Mouse (Mus musculus) MEL (cell line): ENCODE measurements around the gene Clstn3. TPM values are rescaled to one million over a fixed set of nuclear protein-coding genes. Genes with fewer than 3 reads are reported as not detected.

Experiments used
- DNase-seq: peaks from one replicate; pipeline ENCODE4 v3.0.0; 2011; ENCODE audit warnings: low read depth, low spot score
- H3K27ac ChIP-seq: 2 replicates; pipeline ENCODE4 v1.5.1; 2012; ENCODE audit warnings: low read depth, mild to moderate bottlenecking, control low read depth, low read length, moderate library complexity; ENCODE audit not compliant: control insufficient read depth
- H3K27me3 ChIP-seq, 2 experiments: fragments of 150-350 bp in 1 of 2; sonication (generic) in 1 of 2; 2 replicates each; pipeline ENCODE4 v1.6.1; 2012; ENCODE audit warnings: low read length in 2 of 2, mild to moderate bottlenecking in 2 of 2, improper control_type of control experiment in 1 of 2, moderate library complexity in 1 of 2; ENCODE audit not compliant: insufficient read depth in 2 of 2, control insufficient read depth in 1 of 2
- H3K36me3 ChIP-seq, 2 experiments: 2 replicates each; pipeline ENCODE4 v1.6.1; 2012 to 2014; ENCODE audit warnings: low read length in 2 of 2, improper control_type of control experiment in 1 of 2, inconsistent platforms in 1 of 2, mild to moderate bottlenecking in 1 of 2; ENCODE audit not compliant: insufficient read depth in 2 of 2, control insufficient read depth in 1 of 2
- H3K4me1 ChIP-seq, 2 experiments: fragments of 150-350 bp in 1 of 2; sonication (generic) in 1 of 2; 2 replicates each; pipeline ENCODE4 v1.6.1; 2012; ENCODE audit warnings: low read length in 2 of 2, improper control_type of control experiment in 1 of 2, mild to moderate bottlenecking in 1 of 2; ENCODE audit not compliant: insufficient read depth in 2 of 2, control insufficient read depth in 1 of 2
- H3K4me3 ChIP-seq, 2 experiments: fragments of 150-350 bp in 1 of 2; sonication (generic) in 1 of 2; 2 replicates each; pipeline ENCODE4 v1.5.1; 2012; ENCODE audit warnings: low read depth in 2 of 2, low read length in 2 of 2, mild to moderate bottlenecking in 2 of 2, moderate library complexity in 2 of 2, control low read depth in 1 of 2, improper control_type of control experiment in 1 of 2; ENCODE audit not compliant: control insufficient read depth in 1 of 2, insufficient read depth in 1 of 2
- H3K79me2 ChIP-seq: 2 replicates; pipeline ENCODE4 v1.6.1; 2012; ENCODE audit warnings: mild to moderate bottlenecking, low read length, moderate library complexity; ENCODE audit not compliant: control insufficient read depth, poor library complexity, insufficient read depth
- H3K9ac ChIP-seq: 2 replicates; pipeline ENCODE4 v1.6.1; 2012; ENCODE audit warnings: low read depth, mild to moderate bottlenecking, control low read depth, low read length, moderate library complexity; ENCODE audit not compliant: control insufficient read depth, poor library complexity, severe bottlenecking
- H3K9me3 ChIP-seq: fragments of 150-350 bp; sonication (generic); replicated peaks from 2 replicates; pipeline ENCODE4 v1.6.1; 2012; ENCODE audit warnings: mild to moderate bottlenecking, low read length, improper control_type of control experiment, moderate library complexity; ENCODE audit not compliant: insufficient read depth
- BHLHE40 ChIP-seq: IDR thresholded peaks from 2 replicates; pipeline ENCODE4 v1.6.1; 2012; ENCODE audit warnings: low read depth, mild to moderate bottlenecking, inconsistent platforms, low read length, improper control_type of control experiment, borderline replicate concordance
- CHD1 ChIP-seq: IDR thresholded peaks from 2 replicates; pipeline ENCODE4 v1.6.1; 2012; ENCODE audit warnings: low read depth, mild to moderate bottlenecking, inconsistent platforms, low read length, improper control_type of control experiment
- CHD2 ChIP-seq: IDR thresholded peaks from 2 replicates; pipeline ENCODE4 v1.6.1; 2011; ENCODE audit warnings: low read length, improper control_type of control experiment
- ETS1 ChIP-seq: IDR thresholded peaks from 2 replicates; pipeline ENCODE4 v1.6.1; 2012; ENCODE audit warnings: low read depth, mild to moderate bottlenecking, inconsistent platforms, low read length, improper control_type of control experiment, moderate library complexity
- GABPA ChIP-seq: IDR thresholded peaks from 2 replicates; pipeline ENCODE4 v1.6.1; 2012; ENCODE audit warnings: low read depth, mild to moderate bottlenecking, inconsistent platforms, low read length, improper control_type of control experiment, moderate library complexity
- GATA1 ChIP-seq: IDR thresholded peaks from 2 replicates; pipeline ENCODE4 v1.6.1; 2011; ENCODE audit warnings: low read depth, low read length, improper control_type of control experiment
- HCFC1 ChIP-seq: IDR thresholded peaks from 2 replicates; pipeline ENCODE4 v1.6.1; 2012; ENCODE audit warnings: low read depth, mild to moderate bottlenecking, inconsistent platforms, low read length, improper control_type of control experiment, moderate library complexity
- JUND ChIP-seq: IDR thresholded peaks from 2 replicates; pipeline ENCODE4 v1.6.1; 2011; ENCODE audit warnings: low read depth, mild to moderate bottlenecking, improper control_type of control experiment, low read length
- KAT2A ChIP-seq: conservative IDR thresholded peaks from 2 replicates; pipeline ENCODE4 v1.6.1; 2012; ENCODE audit warnings: low read depth, low read length, improper control_type of control experiment, inconsistent platforms
- MAFK ChIP-seq: IDR thresholded peaks from 2 replicates; pipeline ENCODE4 v1.6.1; 2011; ENCODE audit warnings: low read depth, mild to moderate bottlenecking, low read length, improper control_type of control experiment, borderline replicate concordance
- MAZ ChIP-seq: IDR thresholded peaks from 2 replicates; pipeline ENCODE4 v1.6.1; 2012; ENCODE audit warnings: low read depth, mild to moderate bottlenecking, inconsistent platforms, low read length, improper control_type of control experiment
- MEF2A ChIP-seq: IDR thresholded peaks from 2 replicates; pipeline ENCODE4 v1.6.1; 2014; ENCODE audit warnings: low read depth, mild to moderate bottlenecking, inconsistent platforms, low read length, improper control_type of control experiment; ENCODE audit not compliant: poor library complexity, insufficient replicate concordance, severe bottlenecking; ENCODE audit errors: extremely low read depth
- MYC ChIP-seq: IDR thresholded peaks from 2 replicates; pipeline ENCODE4 v1.6.1; 2011; ENCODE audit warnings: low read depth, mild to moderate bottlenecking, low read length, improper control_type of control experiment, moderate library complexity
- NELFE ChIP-seq: IDR thresholded peaks from 2 replicates; pipeline ENCODE4 v1.6.1; 2011; ENCODE audit warnings: low read depth, low read length, improper control_type of control experiment
- NRF1 ChIP-seq: IDR thresholded peaks from 2 replicates; pipeline ENCODE4 v1.6.1; 2014; ENCODE audit warnings: low read depth, mild to moderate bottlenecking, inconsistent platforms, low read length, improper control_type of control experiment, moderate library complexity; ENCODE audit not compliant: poor library complexity, insufficient read depth, severe bottlenecking
- POLR2A ChIP-seq, 2 experiments: IDR thresholded peaks; 2 replicates each; pipeline ENCODE4 v1.6.1; 2011 to 2012; ENCODE audit warnings: low read length in 2 of 2, mild to moderate bottlenecking in 2 of 2, control low read depth in 1 of 2, improper control_type of control experiment in 1 of 2, low read depth in 1 of 2, moderate library complexity in 1 of 2; ENCODE audit not compliant: control insufficient read depth in 1 of 2, insufficient read depth in 1 of 2, poor library complexity in 1 of 2
- POLR2AphosphoS2 ChIP-seq: IDR thresholded peaks from 2 replicates; pipeline ENCODE4 v1.6.1; 2011; ENCODE audit warnings: low read length, improper control_type of control experiment
- POLR2AphosphoS5 ChIP-seq: IDR thresholded peaks from 2 replicates; pipeline ENCODE4 v1.6.1; 2012; ENCODE audit warnings: low read depth, borderline replicate concordance, mild to moderate bottlenecking, inconsistent platforms, low read length, moderate library complexity, mixed read lengths
- RCOR1 ChIP-seq: IDR thresholded peaks from 2 replicates; pipeline ENCODE4 v1.6.1; 2012; ENCODE audit warnings: low read depth, mild to moderate bottlenecking, inconsistent platforms, low read length, improper control_type of control experiment
- SMC3 ChIP-seq: IDR thresholded peaks from 2 replicates; pipeline ENCODE4 v1.6.1; 2011; ENCODE audit warnings: low read depth, low read length, improper control_type of control experiment
- TBP ChIP-seq: IDR thresholded peaks from 2 replicates; pipeline ENCODE4 v1.8.0; 2011; ENCODE audit warnings: low read depth, low read length, improper control_type of control experiment
- TCF12 ChIP-seq: IDR thresholded peaks from 2 replicates; pipeline ENCODE4 v1.6.1; 2014; ENCODE audit warnings: low read depth, mild to moderate bottlenecking, inconsistent platforms, low read length, improper control_type of control experiment, moderate library complexity
- UBTF ChIP-seq: IDR thresholded peaks from 2 replicates; pipeline ENCODE4 v1.6.1; 2012; ENCODE audit warnings: low read depth, mild to moderate bottlenecking, inconsistent platforms, low read length, improper control_type of control experiment, moderate library complexity, borderline replicate concordance; ENCODE audit not compliant: insufficient read depth
- USF1 ChIP-seq: IDR thresholded peaks from 2 replicates; pipeline ENCODE4 v1.6.1; 2014; ENCODE audit warnings: low read depth, mild to moderate bottlenecking, inconsistent platforms, low read length, improper control_type of control experiment, moderate library complexity
- USF2 ChIP-seq, 2 experiments: IDR thresholded peaks; 2 replicates each; pipeline ENCODE4 v1.6.1; 2011 to 2012; ENCODE audit warnings: improper control_type of control experiment in 2 of 2, low read length in 2 of 2, borderline replicate concordance in 1 of 2, inconsistent platforms in 1 of 2, low read depth in 1 of 2, mild to moderate bottlenecking in 1 of 2; ENCODE audit not compliant: insufficient read depth in 1 of 2
- ZC3H11A ChIP-seq: IDR thresholded peaks from 2 replicates; pipeline ENCODE4 v1.6.1; 2012; ENCODE audit warnings: low read depth, mild to moderate bottlenecking, inconsistent platforms, low read length, improper control_type of control experiment
- polyA plus RNA-seq, 2 experiments: library from polyadenylated mRNA; stranded (reverse) in 1 of 2; unstranded in 1 of 2; fragments of >175 nt in 1 of 2; fragments of >200 nt in 1 of 2; gene quantifications; 2 replicates each; pipeline versions ENCODE4 v1.2.1 to v1.2.4; 2012; ENCODE audit warnings: low replicate concordance in 2 of 2, low read depth in 1 of 2; ENCODE audit not compliant: insufficient read length in 2 of 2, insufficient read depth in 1 of 2, missing spikeins in 1 of 2
- total RNA-seq: library from RNA; depleted of rRNA; stranded (reverse); fragments of 300-350 nt; gene quantifications from 2 replicates; pipeline ENCODE4 v1.2.3, GENCODE M21; 2012

Gene Clstn3
- total and polyA plus RNA-seq, 3 experiments, result 51.3 to 59.8 TPM; not detected in 1

DNA sequence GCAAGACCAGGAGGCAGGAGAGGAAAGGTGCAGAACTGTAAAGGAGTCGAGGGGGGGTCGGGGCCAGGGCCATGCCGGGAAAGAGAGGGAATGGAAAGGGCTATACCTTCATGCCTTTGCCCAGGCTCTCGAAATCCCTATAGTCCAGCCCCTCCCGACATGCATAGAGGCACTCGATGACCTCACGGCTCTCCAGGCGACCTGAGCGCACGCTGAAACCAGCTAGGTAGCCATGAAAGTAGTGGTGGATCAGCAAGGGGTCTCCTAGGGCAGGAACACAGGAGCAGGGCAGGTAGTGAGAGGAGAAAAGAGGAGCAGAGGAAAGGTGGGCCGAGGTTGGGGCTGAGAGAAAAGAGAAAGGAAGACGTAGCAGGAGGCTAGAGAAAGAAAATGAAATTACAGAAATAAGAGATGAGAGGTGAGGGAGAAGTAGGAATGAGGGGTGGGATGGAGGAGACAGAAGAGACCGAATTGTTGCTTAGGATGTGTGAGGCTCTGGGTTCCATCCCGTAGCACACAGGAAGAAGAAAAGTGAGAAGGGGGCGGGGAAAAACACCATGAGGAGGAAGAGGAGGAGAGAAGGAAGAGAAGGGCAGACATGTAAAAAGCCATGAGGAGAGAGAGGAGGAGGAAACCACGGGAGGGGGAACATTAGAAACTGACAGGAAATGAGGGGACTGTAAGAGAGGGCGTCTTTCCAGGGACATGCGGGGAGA is 14.8 kb downstream of the Clstn3 start:
- DNase-seq, result no peak

DNA sequence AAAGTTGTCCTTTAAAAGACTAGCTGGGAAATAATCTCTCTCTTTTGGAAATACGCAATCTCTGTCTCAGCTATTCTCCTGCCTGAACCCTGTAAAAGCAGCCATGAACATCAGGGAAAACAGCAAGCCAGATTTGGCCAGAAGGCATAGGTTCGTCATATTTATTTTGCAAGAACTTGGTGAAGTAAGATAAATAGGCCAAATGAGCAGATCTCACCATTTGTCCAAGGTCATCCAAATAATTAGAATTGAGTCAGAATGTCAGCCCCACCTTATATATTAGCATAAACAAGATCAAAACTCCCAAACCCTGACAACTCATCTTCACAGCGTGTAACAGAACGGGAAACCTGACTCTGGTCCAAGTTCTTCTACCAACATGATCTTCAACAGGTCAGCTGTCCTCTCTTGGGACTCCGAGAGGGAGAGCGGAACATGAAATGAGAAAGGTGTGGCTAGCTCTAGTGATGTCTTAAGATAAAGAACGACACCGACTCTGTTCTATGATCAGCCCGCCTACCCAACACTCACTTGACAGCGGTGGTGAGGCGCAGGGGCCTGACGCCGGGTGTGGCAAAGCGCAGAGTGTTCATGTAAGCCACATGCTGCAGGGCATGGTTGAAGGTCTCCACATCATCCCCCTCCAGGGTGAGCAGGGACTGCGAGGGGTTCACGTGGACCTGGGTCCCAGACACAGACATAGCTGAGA is 15.5 kb downstream of the Clstn3 start:
- Histone ChIP-seq H3K36me3 (peaks cover 0 to 6% of the 10 kb centered on the region in 2 experiments; a peak in 3 of 4 replicates), H3K79me2 (no peaks in the 10 kb centered on the region), H3K9me3 (no peaks in the 10 kb centered on the region), H3K4me3 (no peak overlapping the region), H3K27ac (no peak overlapping the region), H3K9ac (no peak overlapping the region), H3K27me3 (no peaks in the 10 kb centered on the region), H3K4me1 (peaks cover 0 to 10% of the 10 kb centered on the region in 2 experiments; a peak in 2 of 4 replicates)
- no peak for TF ChIP-seq KAT2A
- no peak for TF ChIP-seq MEF2A
- no peak for TF ChIP-seq TCF12
- no peak for TF ChIP-seq MAFK
- TF ChIP-seq GATA1, result no peak
- TF ChIP-seq ZC3H11A, result no peak
- TF ChIP-seq GABPA, result no peak
- no peak for TF ChIP-seq SMC3
- no peak for TF ChIP-seq MYC
- TF ChIP-seq MAZ, result no peak
- TF ChIP-seq NRF1, result no peak
- no peak for TF ChIP-seq JUND
- TF ChIP-seq POLR2A (IDR thresholded peaks at IDR 0.05; ENCODE audit: control insufficient read depth in 1 of 2, insufficient read depth in 1 of 2, low read depth in 1 of 2, low read length in 2 of 2, poor library complexity in 1 of 2), result no peak
- no peak for TF ChIP-seq NELFE
- no peak for TF ChIP-seq BHLHE40
- TF ChIP-seq POLR2AphosphoS2, result no peak
- no peak for TF ChIP-seq POLR2AphosphoS5
- no peak for TF ChIP-seq CHD1
- no peak for TF ChIP-seq UBTF
- no peak for TF ChIP-seq RCOR1
- no peak for DNase-seq

More for the DNA sequence above, 14.8 kb downstream of the Clstn3 start:
- Histone ChIP-seq H3K4me3 (no peak overlapping the region), H3K4me1 (peaks cover 0 to 11% of the 10 kb centered on the region in 2 experiments; a peak in 2 of 4 replicates), H3K27me3 (no peaks in the 10 kb centered on the region), H3K27ac (no peak overlapping the region), H3K9me3 (no peaks in the 10 kb centered on the region), H3K9ac (no peak overlapping the region), H3K79me2 (no peaks in the 10 kb centered on the region), H3K36me3 (peaks cover 0 to 6% of the 10 kb centered on the region in 2 experiments; a peak in 3 of 4 replicates)
- TF ChIP-seq USF1 (no peak), TCF12 (no peak), ETS1 (no peak), NRF1 (no peak), TBP (no peak), CHD2 (no peak), USF2 (IDR thresholded peaks at IDR 0.05; ENCODE audit: borderline replicate concordance in 1 of 2, insufficient read depth in 1 of 2, low read depth in 1 of 2, low read length in 2 of 2) (no peak), HCFC1 (no peak), POLR2AphosphoS5 (no peak)
